Mouse (Mus musculus) intestine, embryonic 14.5 days (tissue): ENCODE measurements at regions not wholly inside any gene's neighbourhood (a gene's known extent, or its start where the extent isn't known, plus 50 kb on each side); places are given as distances from the start of the nearest gene placed in this dataset.
A peak's percentile ranks its signal among the peaks of the same experiment; 100 is the strongest.

Experiments used
- ATAC-seq: fragments of 200-750 bp; cut with Nextera tagmentation; replicated peaks from 2 replicates; pipeline ENCODE4 v1.8.0; 2017; ENCODE audit warnings: low read depth, moderate number of reproducible peaks, moderate TSS enrichment, moderate library complexity; ENCODE audit not compliant: low FRiP score, low TSS enrichment
- DNase-seq: peaks from one replicate; pipeline ENCODE4 v3.0.0-alpha.2; 2018; ENCODE audit warnings: low spot score
- H3K27ac ChIP-seq: fragments of 300-500 bp; sonication (generic); 2 replicates; pipeline ENCODE4 v1.5.1; 2014; ENCODE audit warnings: low read depth, mild to moderate bottlenecking, control low read depth
- H3K27me3 ChIP-seq: fragments of 300-500 bp; sonication (generic); replicated peaks from 2 replicates; pipeline ENCODE4 v1.6.1; 2014; ENCODE audit warnings: low read length, control low read depth; ENCODE audit not compliant: control insufficient read depth, insufficient read depth
- H3K36me3 ChIP-seq: fragments of 300-500 bp; sonication (generic); 2 replicates; pipeline ENCODE4 v1.6.1; 2014; ENCODE audit warnings: low read length, control low read depth; ENCODE audit not compliant: control insufficient read depth, insufficient read depth
- H3K4me1 ChIP-seq: fragments of 300-500 bp; sonication (generic); replicated peaks from 2 replicates; pipeline ENCODE4 v1.6.1; 2014; ENCODE audit warnings: low read length, control low read depth, mixed read lengths; ENCODE audit not compliant: control insufficient read depth, insufficient read depth
- H3K4me2 ChIP-seq: fragments of 300-500 bp; sonication (generic); 2 replicates; pipeline ENCODE4 v1.6.1; 2014; ENCODE audit warnings: low read length
- H3K4me3 ChIP-seq: fragments of 300-500 bp; sonication (generic); 2 replicates; pipeline ENCODE4 v1.5.1; 2014; ENCODE audit warnings: low read depth, low read length, control low read depth, mixed read lengths
- H3K9ac ChIP-seq: fragments of 300-500 bp; sonication (generic); 2 replicates; pipeline ENCODE4 v1.6.1; 2014; ENCODE audit warnings: mild to moderate bottlenecking, low read length
- H3K9me3 ChIP-seq: fragments of 300-500 bp; sonication (generic); 2 replicates; pipeline ENCODE4 v1.6.1; 2016; ENCODE audit warnings: low read length, control low read depth; ENCODE audit not compliant: control insufficient read depth
- WGBS: fragments of 180-500 bp; shearing (Covaris S2); extraction: QIAGEN DNeasy Blood & Tissue Kit; methylation state at CpG from one replicate; pipeline ENCODE4 v1.1.7; 2014; 5-methylcytosine and 5-hydroxymethylcytosine counted together

GRCm38 (mm10) chr4:81743978-81744628 lies 301.5 kb upstream of the Mpdz start:
- Histone ChIP-seq H3K9ac (no peak overlapping the region), H3K36me3 (no peaks in the 10 kb centered on the region), H3K9me3 (no peaks in the 10 kb centered on the region), H3K4me2 (peak overlapping the region; percentile 29), H3K4me1 (peaks cover 27% of the 10 kb centered on the region), H3K27me3 (no peaks in the 10 kb centered on the region), H3K4me3 (no peak overlapping the region), H3K27ac (peak overlapping the region; percentile 65)
- 31% methylated on average over 8 of the region's 8 CpGs for WGBS
- no peak for DNase-seq
- ATAC-seq = no peak

GRCm38 (mm10) chr4:81742536-81743459 lies 300.2 kb upstream of the Mpdz start:
- WGBS = 32% methylated on average over 4 of the region's 4 CpGs
- 0 out of 2 replicates have a peak, but pooled peaks have one; percentile 40 for ATAC-seq

GRCm38 (mm10) chr4:81734391-81734790 lies 291.8 kb upstream of the Mpdz start:
- WGBS = 92% methylated on average over 2 of the region's 2 CpGs

More at GRCm38 (mm10) chr4:81742536-81743459, 300.2 kb upstream of the Mpdz start:
- no peak overlapping the region for H3K27ac ChIP-seq
- peaks cover 27% of the 10 kb centered on the region for H3K4me1 ChIP-seq
- no peak overlapping the region for H3K4me2 ChIP-seq
- no peaks in the 10 kb centered on the region for H3K9me3 ChIP-seq
- H3K27me3 ChIP-seq = no peaks in the 10 kb centered on the region
- no peaks in the 10 kb centered on the region for H3K36me3 ChIP-seq
- DNase-seq = no peak
- H3K9ac ChIP-seq = no peak overlapping the region
- no peak overlapping the region for H3K4me3 ChIP-seq

GRCm38 (mm10) chr4:81730386-81730785 lies 287.8 kb upstream of the Mpdz start:
- Histone ChIP-seq H3K9ac (no peak overlapping the region), H3K4me3 (no peak overlapping the region), H3K4me2 (no peak overlapping the region), H3K27ac (no peak overlapping the region), H3K4me1 (no peaks in the 10 kb centered on the region), H3K36me3 (no peaks in the 10 kb centered on the region), H3K9me3 (no peaks in the 10 kb centered on the region), H3K27me3 (no peaks in the 10 kb centered on the region)
- no peak for ATAC-seq
- WGBS = 73% methylated on average over 2 of the region's 2 CpGs
- DNase-seq = no peak

More at GRCm38 (mm10) chr4:81734391-81734790, 291.8 kb upstream of the Mpdz start:
- no peaks in the 10 kb centered on the region for H3K9me3 ChIP-seq
- no peak overlapping the region for H3K4me2 ChIP-seq
- no peaks in the 10 kb centered on the region for H3K27me3 ChIP-seq
- no peak overlapping the region for H3K4me3 ChIP-seq
- H3K4me1 ChIP-seq = no peaks in the 10 kb centered on the region
- DNase-seq = no peak
- no peak overlapping the region for H3K27ac ChIP-seq
- ATAC-seq = no peak
- H3K36me3 ChIP-seq = no peaks in the 10 kb centered on the region
- no peak overlapping the region for H3K9ac ChIP-seq

- no peak overlapping the region for H3K27ac ChIP-seq
- H3K9ac ChIP-seq = no peak overlapping the region
- H3K9me3 ChIP-seq = no peaks in the 10 kb centered on the region
- DNase-seq (no peak), ATAC-seq (no peak)
- no peaks in the 10 kb centered on the region for H3K36me3 ChIP-seq
- no peaks in the 10 kb centered on the region for H3K27me3 ChIP-seq
- 65% methylated on average over 3 of the region's 3 CpGs for WGBS
- no peaks in the 10 kb centered on the region for H3K4me1 ChIP-seq
- H3K4me3 ChIP-seq = no peak overlapping the region
- no peak overlapping the region for H3K4me2 ChIP-seq
Observed at GRCm38 (mm10) chr4:81728961-81729360, 286.3 kb upstream of the Mpdz start.

- Histone ChIP-seq H3K9ac (no peak overlapping the region), H3K27ac (peak overlapping the region; percentile 16; the same call in 1 of the 2 replicates), H3K4me1 (no peaks in the 10 kb centered on the region), H3K36me3 (no peaks in the 10 kb centered on the region), H3K9me3 (no peaks in the 10 kb centered on the region), H3K4me3 (no peak overlapping the region), H3K27me3 (no peaks in the 10 kb centered on the region), H3K4me2 (no peak overlapping the region)
- WGBS = 62% methylated on average over 12 of the region's 12 CpGs
- DNase-seq (no peak), ATAC-seq (no peak)
Observed at GRCm38 (mm10) chr4:81727735-81728581, 285.3 kb upstream of the Mpdz start.

GRCm38 (mm10) chr4:81726761-81727723 lies 284.4 kb upstream of the Mpdz start:
- Histone ChIP-seq H3K9me3 (no peaks in the 10 kb centered on the region), H3K9ac (no peak overlapping the region), H3K4me2 (no peak overlapping the region), H3K36me3 (no peaks in the 10 kb centered on the region), H3K4me3 (no peak overlapping the region), H3K27me3 (no peaks in the 10 kb centered on the region), H3K27ac (peak overlapping the region; percentile 12; the same call in 1 of the 2 replicates), H3K4me1 (no peaks in the 10 kb centered on the region)
- ATAC-seq (no peak), DNase-seq (no peak)
- 75% methylated on average over 16 of the region's 16 CpGs for WGBS
